18 mouse cellular contexts compared by ENCODE assay signal in the genomic region with DNA sequence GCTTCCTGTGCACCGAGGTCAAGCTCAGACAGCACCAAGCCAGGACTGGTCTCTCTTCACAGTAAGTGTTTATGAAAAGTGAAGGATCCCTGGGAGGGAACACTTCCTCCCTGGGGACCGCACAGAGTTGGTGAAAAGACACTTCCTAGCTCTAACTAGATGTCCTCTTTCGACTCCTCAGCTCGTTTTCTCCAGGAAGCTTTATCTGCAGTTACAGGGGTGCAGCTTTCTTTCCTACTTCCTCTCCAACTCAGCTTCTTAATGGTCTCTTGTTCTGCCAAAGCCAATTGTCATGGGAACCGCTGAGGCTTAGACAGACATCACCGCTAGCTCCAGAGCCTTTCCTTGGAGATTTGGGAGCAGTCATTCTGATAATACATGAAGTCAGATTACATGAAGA. TPM values are rescaled to one million over a fixed set of nuclear protein-coding genes. Genes with fewer than 3 reads are reported as not detected.
A peak's percentile ranks its signal among the peaks of the same experiment; 100 is the strongest.
DNase-seq lines count a peak whose midpoint lies in the region; ATAC-seq and TF ChIP-seq lines count a peak whose summit lies in the region.
"Had no signal": no experiment of that assay in that cellular context is flagged by ENCODE, and none has a peak within 500 bp of the region (broad histone marks: within the 10 kb centered on the region; RNA-seq: fewer than 3 reads in every experiment).

No protein-coding gene starts in this region.

- TF ChIP-seq EP300 in heart, postnatal 0 days (IDR thresholded peaks at IDR 0.05; ENCODE audit: low read depth) = no peak

- H3K9ac ChIP-seq in midbrain, postnatal 0 days (replicated peaks; ENCODE audit: low read length, poor library complexity, severe bottlenecking) = no peak overlapping the region
- H3K9ac ChIP-seq in midbrain, embryonic 16.5 days (ENCODE audit: low read depth, low read length) = no peak overlapping the region
- H3K9ac ChIP-seq in heart, postnatal 0 days (replicated peaks; ENCODE audit: low read depth, low read length) = no peak overlapping the region
- H3K9ac ChIP-seq: forebrain, embryonic 15.5 days; kidney, embryonic 15.5 days had no signal

- no peak overlapping the region for H3K4me2 ChIP-seq in midbrain, postnatal 0 days (ENCODE audit: low read depth, low read length, poor library complexity, severe bottlenecking)
- H3K4me2 ChIP-seq in midbrain, embryonic 16.5 days (ENCODE audit: low read length) = no peak overlapping the region
- H3K4me2 ChIP-seq in heart, postnatal 0 days (ENCODE audit: low read depth, low read length) = no peak overlapping the region
- H3K4me2 ChIP-seq: forebrain, embryonic 15.5 days; kidney, embryonic 15.5 days; midbrain, embryonic 11.5 days had no signal

- no peak for ATAC-seq in midbrain, postnatal 0 days (ENCODE audit: low FRiP score)
- no peak for ATAC-seq in midbrain, embryonic 16.5 days
- peak; percentile 47 for ATAC-seq in heart, postnatal 0 days (ENCODE audit: insufficient read depth, low read depth)
- ATAC-seq: forebrain, embryonic 15.5 days had no signal

- intact Hi-C loops in left cerebral cortex, postnatal 14 days (cut with DNase I) = no loop called here

- no peak overlapping the region for H3K4me3 ChIP-seq in heart, embryonic 10.5 days
- H3K4me3 ChIP-seq in midbrain, postnatal 0 days (ENCODE audit: low read depth, low read length) = no peak overlapping the region
- H3K4me3 ChIP-seq in midbrain, embryonic 16.5 days (ENCODE audit: low read depth, low read length) = no peak overlapping the region
- no peak overlapping the region for H3K4me3 ChIP-seq in heart, postnatal 0 days (ENCODE audit: low read depth, low read length)
- H3K4me3 ChIP-seq: forebrain, embryonic 15.5 days; kidney, embryonic 15.5 days had no signal

- WGBS in heart, embryonic 10.5 days = 39% methylated on average over 6 of the region's 6 CpGs
- WGBS in midbrain, postnatal 0 days = 50% methylated on average over 6 of the region's 6 CpGs
- 48% methylated on average over 6 of the region's 6 CpGs for WGBS in midbrain, embryonic 16.5 days
- 40% methylated on average over 6 of the region's 6 CpGs for WGBS in heart, postnatal 0 days

- no peak overlapping the region for H3K27ac ChIP-seq in heart, embryonic 10.5 days
- no peak overlapping the region for H3K27ac ChIP-seq in midbrain, postnatal 0 days (ENCODE audit: low read depth, low read length)
- H3K27ac ChIP-seq in midbrain, embryonic 16.5 days (ENCODE audit: low read length) = no peak overlapping the region
- H3K27ac ChIP-seq in heart, postnatal 0 days (ENCODE audit: low read depth) = no peak overlapping the region
- H3K27ac ChIP-seq: forebrain, embryonic 15.5 days; kidney, embryonic 15.5 days had no signal

- no peaks in the 10 kb centered on the region for H3K36me3 ChIP-seq in heart, embryonic 10.5 days
- H3K36me3 ChIP-seq in midbrain, postnatal 0 days (ENCODE audit: insufficient read depth, low read length) = no peaks in the 10 kb centered on the region
- no peaks in the 10 kb centered on the region for H3K36me3 ChIP-seq in midbrain, embryonic 16.5 days (ENCODE audit: control insufficient read depth, insufficient read depth, low read length)
- H3K36me3 ChIP-seq in heart, postnatal 0 days (replicated peaks; ENCODE audit: control insufficient read depth, insufficient read depth, low read length) = no peaks in the 10 kb centered on the region
- H3K36me3 ChIP-seq: forebrain, embryonic 15.5 days; kidney, embryonic 15.5 days had no signal

- H3K27me3 ChIP-seq in heart, embryonic 10.5 days (ENCODE audit: insufficient read depth, poor library complexity, severe bottlenecking) = no peaks in the 10 kb centered on the region
- H3K27me3 ChIP-seq in midbrain, postnatal 0 days (ENCODE audit: insufficient read depth, low read length) = no peaks in the 10 kb centered on the region
- H3K27me3 ChIP-seq in midbrain, embryonic 16.5 days (ENCODE audit: control insufficient read depth, insufficient read depth, low read depth, low read length) = no peaks in the 10 kb centered on the region
- no peaks in the 10 kb centered on the region for H3K27me3 ChIP-seq in heart, postnatal 0 days (ENCODE audit: control insufficient read depth, insufficient read depth, low read length)
- H3K27me3 ChIP-seq: forebrain, embryonic 15.5 days had no signal

- TF ChIP-seq CTCF in midbrain, postnatal 0 days (IDR thresholded peaks at IDR 0.05) = no peak
- TF ChIP-seq CTCF in heart, postnatal 0 days (IDR thresholded peaks at IDR 0.05; ENCODE audit: low read depth) = no peak

- peak; percentile 97 for DNase-seq in heart, adult 11 months
- no peak for DNase-seq in heart, embryonic 10.5 days (ENCODE audit: low spot score)
- peak; percentile 21 for DNase-seq in midbrain, postnatal 0 days (ENCODE audit: low spot score)
- DNase-seq in heart, postnatal 0 days (ENCODE audit: low spot score) = peak; percentile 72
- no peak for DNase-seq in ovary, adult 18-20 months (ENCODE audit: low spot score)
- no peak for DNase-seq in urinary bladder, postnatal 4 days (ENCODE audit: low spot score in 2 of 2)
- no peak for DNase-seq in left cerebral cortex, postnatal 14 days (ENCODE audit: low spot score in 2 of 2)
- DNase-seq: adrenal gland, postnatal 14 days; B cell, adult 2 months; cerebellum, adult 9-11 months; embryo, embryonic 11 days; lung, adult 2 months; right cerebral cortex, postnatal 14 days; thymus, postnatal 36 days had no signal

- H3K4me1 ChIP-seq in heart, embryonic 10.5 days = no peaks in the 10 kb centered on the region
- 0 out of 2 replicates have a peak, but pooled peaks cover 4% of the 10 kb centered on the region for H3K4me1 ChIP-seq in midbrain, postnatal 0 days (ENCODE audit: insufficient read depth, low read length)
- H3K4me1 ChIP-seq in midbrain, embryonic 16.5 days (ENCODE audit: control insufficient read depth, insufficient read depth, low read length) = no peaks in the 10 kb centered on the region
- peaks cover 6% of the 10 kb centered on the region for H3K4me1 ChIP-seq in heart, postnatal 0 days (ENCODE audit: control insufficient read depth, insufficient read depth)
- H3K4me1 ChIP-seq: forebrain, embryonic 15.5 days; kidney, embryonic 15.5 days had no signal

- H3K9me3 ChIP-seq in heart, embryonic 10.5 days = no peaks in the 10 kb centered on the region
- no peaks in the 10 kb centered on the region for H3K9me3 ChIP-seq in midbrain, postnatal 0 days (ENCODE audit: low read length)
- no peaks in the 10 kb centered on the region for H3K9me3 ChIP-seq in midbrain, embryonic 16.5 days (replicated peaks; ENCODE audit: control insufficient read depth, low read length, poor library complexity, severe bottlenecking)
- H3K9me3 ChIP-seq in heart, postnatal 0 days (replicated peaks; ENCODE audit: control insufficient read depth, low read length) = no peaks in the 10 kb centered on the region
- H3K9me3 ChIP-seq: forebrain, embryonic 15.5 days; kidney, embryonic 15.5 days had no signal

RNA-seq across cellular contexts. Expression of a gene that starts 53.0 kb away (rescaled TPM):
- 11.8 and 13.3 TPM in 2 replicates for polyA plus RNA-seq in heart, embryonic 10.5 days (2016; fragmentation: Nextera tagmentation; extraction: Ambion mirVana)
- total RNA-seq in midbrain, postnatal 0 days (2014; rRNA removed) = 17.2 and 23.4 TPM in 2 replicates
- 4.9 and 5.7 TPM in 2 replicates for polyA plus RNA-seq in midbrain, postnatal 0 days (2015; fragmentation: Nextera tagmentation; extraction: Ambion mirVana)
- 5.7 and 6.5 TPM in 2 replicates for polyA plus RNA-seq in midbrain, embryonic 16.5 days (2015; fragmentation: Nextera tagmentation; extraction: Ambion mirVana)
- total RNA-seq in heart, postnatal 0 days (2014; rRNA removed; ENCODE audit: low replicate concordance) = 22.8 and 25.5 TPM in 2 replicates
- 8.3 and 8.4 TPM in 2 replicates for polyA plus RNA-seq in heart, postnatal 0 days (2015; fragmentation: Nextera tagmentation; extraction: Ambion mirVana)
- total RNA-seq in left cerebral cortex, postnatal 14 days (2021) = 10 to 100 TPM; 24.5 to 24.6 TPM

Comparison
In these comparisons a context has a peak if more than half of its experiments do, and no peak if none do; other contexts are left out.
1. DNase-seq: peak in heart, adult 11 months (single experiment), midbrain, postnatal 0 days (single experiment) and heart, postnatal 0 days (single experiment); none in heart, embryonic 10.5 days (single experiment), ovary, adult 18-20 months (single experiment), urinary bladder, postnatal 4 days (0 of 2) and left cerebral cortex, postnatal 14 days (0 of 2).